26 mouse cellular contexts compared by ENCODE assay signal in the genomic region with DNA sequence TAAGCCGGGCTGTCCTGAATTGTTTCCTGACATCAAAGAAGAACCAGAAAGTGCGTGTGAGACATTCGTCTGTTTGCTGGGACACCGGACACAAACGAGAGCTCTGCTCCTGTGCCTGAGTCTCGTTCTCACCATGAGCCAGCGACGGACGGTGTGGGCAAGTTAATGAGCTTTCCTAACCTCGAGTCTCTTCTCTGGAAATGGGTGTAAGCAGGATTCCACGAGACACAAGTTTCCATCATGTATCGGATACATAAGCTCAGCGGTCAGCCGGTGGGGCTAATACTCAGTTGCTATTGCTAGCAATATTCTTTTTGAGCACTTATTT. TPM values are rescaled to one million over a fixed set of nuclear protein-coding genes. Genes with fewer than 3 reads are reported as not detected.
A peak's percentile ranks its signal among the peaks of the same experiment; 100 is the strongest.
DNase-seq lines count a peak whose midpoint lies in the region; ATAC-seq and TF ChIP-seq lines count a peak whose summit lies in the region.
"Had no signal": no experiment of that assay in that cellular context is flagged by ENCODE, and none has a peak within 500 bp of the region (broad histone marks: within the 10 kb centered on the region; RNA-seq: fewer than 3 reads in every experiment).

No protein-coding gene starts in this region.

- no peak overlapping the region for H3K9ac ChIP-seq in heart, embryonic 13.5 days
- H3K9ac ChIP-seq in lung, embryonic 14.5 days, result no peak overlapping the region
- peak overlapping the region; percentile 28; the same call in 1 of the 2 replicates for H3K9ac ChIP-seq in intestine, postnatal 0 days (ENCODE audit: low read depth, low read length)
- H3K9ac ChIP-seq in kidney, embryonic 16.5 days (replicated peaks; ENCODE audit: low read length), result no peak overlapping the region
- H3K9ac ChIP-seq: embryonic facial prominence, embryonic 15.5 days; forebrain, embryonic 15.5 days; hindbrain, embryonic 12.5 days; liver, embryonic 14.5 days had no signal

- 0 out of 2 replicates have a peak overlapping the region, but pooled peaks have one; percentile 13 for H3K4me3 ChIP-seq in heart, embryonic 13.5 days
- no peak overlapping the region for H3K4me3 ChIP-seq in lung, embryonic 14.5 days (ENCODE audit: low read depth, low read length)
- H3K4me3 ChIP-seq in lung, adult 2 months (replicated peaks; ENCODE audit: extremely low read depth, low read depth, low read length), result no peak overlapping the region
- H3K4me3 ChIP-seq in intestine, postnatal 0 days (ENCODE audit: low read depth, low read length), result peak overlapping the region; percentile 22
- peak overlapping the region; percentile 56 for H3K4me3 ChIP-seq in small intestine, adult 2 months (ENCODE audit: low read depth, low read length)
- no peak overlapping the region for H3K4me3 ChIP-seq in kidney, embryonic 16.5 days (ENCODE audit: low read length)
- H3K4me3 ChIP-seq: embryonic facial prominence, embryonic 15.5 days; forebrain, embryonic 15.5 days; hindbrain, embryonic 12.5 days; midbrain, embryonic 10.5 days; myocyte had no signal

- H3K9me3 ChIP-seq in heart, embryonic 13.5 days, result no peaks in the 10 kb centered on the region
- no peaks in the 10 kb centered on the region for H3K9me3 ChIP-seq in lung, embryonic 14.5 days (ENCODE audit: low read depth, low read length)
- no peaks in the 10 kb centered on the region for H3K9me3 ChIP-seq in intestine, postnatal 0 days (ENCODE audit: control insufficient read depth)
- H3K9me3 ChIP-seq in kidney, embryonic 16.5 days (ENCODE audit: low read length), result no peaks in the 10 kb centered on the region
- H3K9me3 ChIP-seq: embryonic facial prominence, embryonic 15.5 days; forebrain, embryonic 15.5 days; hindbrain, embryonic 12.5 days; midbrain, embryonic 10.5 days had no signal

- no peaks in the 10 kb centered on the region for H3K36me3 ChIP-seq in heart, embryonic 13.5 days
- H3K36me3 ChIP-seq in lung, embryonic 14.5 days (ENCODE audit: insufficient read depth), result no peaks in the 10 kb centered on the region
- H3K36me3 ChIP-seq in intestine, postnatal 0 days (ENCODE audit: control insufficient read depth, insufficient read depth), result no peaks in the 10 kb centered on the region
- no peaks in the 10 kb centered on the region for H3K36me3 ChIP-seq in small intestine, adult 2 months (ENCODE audit: control insufficient read depth, insufficient read depth, low read length)
- H3K36me3 ChIP-seq in kidney, embryonic 16.5 days (ENCODE audit: insufficient read depth, low read length), result no peaks in the 10 kb centered on the region
- H3K36me3 ChIP-seq: embryonic facial prominence, embryonic 15.5 days; forebrain, embryonic 15.5 days; hindbrain, embryonic 12.5 days; midbrain, embryonic 10.5 days had no signal

- H3K27me3 ChIP-seq in heart, embryonic 13.5 days (replicated peaks), result no peaks in the 10 kb centered on the region
- no peaks in the 10 kb centered on the region for H3K27me3 ChIP-seq in lung, embryonic 14.5 days (ENCODE audit: insufficient read depth, low read length)
- no peaks in the 10 kb centered on the region for H3K27me3 ChIP-seq in intestine, postnatal 0 days (replicated peaks; ENCODE audit: control insufficient read depth, insufficient read depth, low read length)
- H3K27me3 ChIP-seq in small intestine, adult 2 months (ENCODE audit: control insufficient read depth, insufficient read depth, low read length), result no peaks in the 10 kb centered on the region
- peaks cover 2% of the 10 kb centered on the region; the same call in 1 of the 2 replicates for H3K27me3 ChIP-seq in kidney, embryonic 16.5 days (ENCODE audit: insufficient read depth, low read length)
- H3K27me3 ChIP-seq: embryonic facial prominence, embryonic 15.5 days; forebrain, embryonic 15.5 days; hindbrain, embryonic 12.5 days had no signal

- peak overlapping the region; percentile 41 for H3K4me2 ChIP-seq in heart, embryonic 13.5 days
- 0 out of 2 replicates have a peak overlapping the region, but pooled peaks have one; percentile 5 for H3K4me2 ChIP-seq in lung, embryonic 14.5 days
- peak overlapping the region; percentile 61 for H3K4me2 ChIP-seq in intestine, postnatal 0 days (replicated peaks; ENCODE audit: low read depth)
- H3K4me2 ChIP-seq in kidney, embryonic 16.5 days (replicated peaks; ENCODE audit: low read depth, low read length), result no peak overlapping the region
- H3K4me2 ChIP-seq: embryonic facial prominence, embryonic 15.5 days; forebrain, embryonic 15.5 days; hindbrain, embryonic 12.5 days had no signal

- no peak for DNase-seq in heart, adult 18-20 months
- no peak for DNase-seq in lung, embryonic 14.5 days
- DNase-seq in lung, adult 2 months, result no peak
- no peak for DNase-seq in left cerebral cortex, adult 8-10 months (ENCODE audit: low spot score in 2 of 2)
- DNase-seq: adrenal gland, postnatal 10 days; cerebellum, adult 18-20 months; cerebellum, postnatal 14 days; gastrocnemius, postnatal 10 days; kidney, adult 8-10 months; kidney, postnatal 14 days; lung, postnatal 10 days; right cerebral cortex, postnatal 4 days; thymus, postnatal 14 days had no signal

- H3K4me1 ChIP-seq in heart, embryonic 13.5 days, result peaks cover 33% of the 10 kb centered on the region
- no peaks in the 10 kb centered on the region for H3K4me1 ChIP-seq in lung, embryonic 14.5 days (ENCODE audit: insufficient read depth)
- H3K4me1 ChIP-seq in lung, adult 2 months (ENCODE audit: control insufficient read depth, insufficient read depth, low read length), result no peaks in the 10 kb centered on the region; the same call in 1 of the 2 replicates
- peaks cover 9% of the 10 kb centered on the region; the same call in 1 of the 2 replicates for H3K4me1 ChIP-seq in intestine, postnatal 0 days (replicated peaks; ENCODE audit: control insufficient read depth, insufficient read depth, low read length)
- peaks cover 12% of the 10 kb centered on the region for H3K4me1 ChIP-seq in small intestine, adult 2 months (ENCODE audit: control insufficient read depth, insufficient read depth, insufficient read length, low read length)
- H3K4me1 ChIP-seq in kidney, embryonic 16.5 days (ENCODE audit: insufficient read depth, low read length), result 0 out of 2 replicates have a peak, but pooled peaks cover 5% of the 10 kb centered on the region
- H3K4me1 ChIP-seq: embryonic facial prominence, embryonic 15.5 days; forebrain, embryonic 15.5 days; hindbrain, embryonic 12.5 days had no signal

- H3K27ac ChIP-seq in heart, embryonic 13.5 days (replicated peaks), result no peak overlapping the region
- H3K27ac ChIP-seq in lung, embryonic 14.5 days (ENCODE audit: low read depth), result no peak overlapping the region
- peak overlapping the region; percentile 74 for H3K27ac ChIP-seq in intestine, postnatal 0 days (ENCODE audit: low read depth, low read length)
- H3K27ac ChIP-seq in small intestine, adult 2 months (ENCODE audit: insufficient read depth, low read depth, low read length), result peak overlapping the region; percentile 49
- H3K27ac ChIP-seq in kidney, embryonic 16.5 days (ENCODE audit: low read length), result no peak overlapping the region
- H3K27ac ChIP-seq: embryonic facial prominence, embryonic 15.5 days; forebrain, embryonic 15.5 days; hindbrain, embryonic 12.5 days; liver, embryonic 14.5 days; midbrain, embryonic 10.5 days had no signal

- TF ChIP-seq POLR2A in lung, adult 2 months (IDR thresholded peaks at IDR 0.05; ENCODE audit: borderline replicate concordance, extremely low read depth, low read depth, low read length), result no peak
- no peak for TF ChIP-seq POLR2A in small intestine, adult 2 months (IDR thresholded peaks at IDR 0.05; ENCODE audit: low read depth, low read length)

- no peak for TF ChIP-seq CTCF in lung, embryonic 14.5 days (IDR thresholded peaks at IDR 0.05; ENCODE audit: low read depth)
- no peak for TF ChIP-seq CTCF in lung, adult 2 months (IDR thresholded peaks at IDR 0.05; ENCODE audit: insufficient read depth, low read length)
- no peak for TF ChIP-seq CTCF in intestine, postnatal 0 days (IDR thresholded peaks at IDR 0.05; ENCODE audit: low read depth)
- no peak for TF ChIP-seq CTCF in small intestine, adult 2 months (IDR thresholded peaks at IDR 0.05; ENCODE audit: extremely low read depth, insufficient read length, insufficient replicate concordance, low read depth, low read length)

- no peak for ATAC-seq in heart, embryonic 13.5 days (ENCODE audit: extremely low read depth, insufficient number of reproducible peaks, low FRiP score, low TSS enrichment)
- ATAC-seq in lung, embryonic 14.5 days (ENCODE audit: insufficient read depth), result 0 out of 2 replicates have a peak, but pooled peaks have one; percentile 4
- no peak for ATAC-seq in intestine, postnatal 0 days
- no peak for ATAC-seq in kidney, embryonic 16.5 days (ENCODE audit: low FRiP score, low TSS enrichment)
- ATAC-seq: activated CD4-positive, CD25-positive, alpha-beta regulatory T cell, adult 4 months; forebrain, embryonic 15.5 days; midbrain, embryonic 16.5 days had no signal

- WGBS in heart, embryonic 13.5 days, result 57% methylated on average over 14 of the region's 14 CpGs
- 44% methylated on average over 14 of the region's 14 CpGs for WGBS in lung, embryonic 14.5 days
- WGBS in lung, adult 2 months, result 44% methylated on average over 14 of the region's 14 CpGs
- 37% methylated on average over 14 of the region's 14 CpGs for WGBS in intestine, postnatal 0 days
- whole genome bisulfite sequencing in small intestine, adult 2 months, result 28% methylated on average over 14 of the region's 14 CpGs
- 55% methylated on average over 14 of the region's 14 CpGs for WGBS in kidney, embryonic 16.5 days

RNA-seq across cellular contexts. Expression of a gene that starts 15.5 kb away (rescaled TPM):
- polyA plus RNA-seq in heart, embryonic 13.5 days (2015; fragmentation: Nextera tagmentation; extraction: Ambion mirVana), result 69.7 and 70.4 TPM in 2 replicates
- 10 to 100 TPM in 1 of 2 experiments, 1 to 10 TPM in 1; 5.9 to 13.3 TPM for total RNA-seq in heart, adult 18-20 months (2021)
- polyA plus RNA-seq in lung, embryonic 14.5 days (2014; fragmentation: Nextera tagmentation; extraction: Ambion mirVana), result 70.6 and 71.6 TPM in 2 replicates
- polyA plus RNA-seq in lung, adult 2 months (2012; rRNA removed), result 17.6 and 19.9 TPM in 2 replicates
- 78.6 and 79.8 TPM in 2 replicates for polyA plus RNA-seq in intestine, postnatal 0 days (2015; fragmentation: Nextera tagmentation; extraction: Ambion mirVana)
- 6.6 and 15.0 TPM in 2 replicates for polyA plus RNA-seq in small intestine, adult 2 months (2012; rRNA removed)
- polyA plus RNA-seq in kidney, embryonic 16.5 days (2015; fragmentation: Nextera tagmentation; extraction: Ambion mirVana), result 62.4 and 75.7 TPM in 2 replicates
- 100 to 1,000 TPM; 104 to 111 (median 110) TPM for total RNA-seq in left cerebral cortex, adult 8-10 months (2022)
- total RNA-seq: MEL had no signal

RNA-seq across cellular contexts. Expression of a gene that starts 41.3 kb away (rescaled TPM):
- polyA plus RNA-seq in heart, embryonic 13.5 days (2015; fragmentation: Nextera tagmentation; extraction: Ambion mirVana), result 115 and 119 TPM in 2 replicates
- total RNA-seq in heart, adult 18-20 months (2021), result 100 to 1,000 TPM; 194 to 206 TPM
- polyA plus RNA-seq in lung, embryonic 14.5 days (2014; fragmentation: Nextera tagmentation; extraction: Ambion mirVana), result 174 and 182 TPM in 2 replicates
- 23.0 and 37.9 TPM in 2 replicates for polyA plus RNA-seq in lung, adult 2 months (2012; rRNA removed)
- polyA plus RNA-seq in intestine, postnatal 0 days (2015; fragmentation: Nextera tagmentation; extraction: Ambion mirVana), result 27.9 and 28.5 TPM in 2 replicates
- 10.3 and 13.9 TPM in 2 replicates for polyA plus RNA-seq in small intestine, adult 2 months (2012; rRNA removed)
- polyA plus RNA-seq in kidney, embryonic 16.5 days (2015; fragmentation: Nextera tagmentation; extraction: Ambion mirVana), result 140 and 150 TPM in 2 replicates
- 10 to 100 TPM; 81.1 to 86.9 (median 83.9) TPM for total RNA-seq in left cerebral cortex, adult 8-10 months (2022)

Comparison
In these comparisons a context has a peak if more than half of its experiments do, and no peak if none do; other contexts are left out.
1. H3K27ac ChIP-seq: peak in intestine, postnatal 0 days (single experiment) and small intestine, adult 2 months (single experiment); none in heart, embryonic 13.5 days (single experiment), lung, embryonic 14.5 days (single experiment) and kidney, embryonic 16.5 days (single experiment).
2. H3K4me3 ChIP-seq: peak in heart, embryonic 13.5 days (single experiment), intestine, postnatal 0 days (single experiment) and small intestine, adult 2 months (single experiment); none in lung, embryonic 14.5 days (single experiment), lung, adult 2 months (single experiment) and kidney, embryonic 16.5 days (single experiment).